Comparison of ENCODE assay signal across 11 mouse cellular contexts in the genomic region with DNA sequence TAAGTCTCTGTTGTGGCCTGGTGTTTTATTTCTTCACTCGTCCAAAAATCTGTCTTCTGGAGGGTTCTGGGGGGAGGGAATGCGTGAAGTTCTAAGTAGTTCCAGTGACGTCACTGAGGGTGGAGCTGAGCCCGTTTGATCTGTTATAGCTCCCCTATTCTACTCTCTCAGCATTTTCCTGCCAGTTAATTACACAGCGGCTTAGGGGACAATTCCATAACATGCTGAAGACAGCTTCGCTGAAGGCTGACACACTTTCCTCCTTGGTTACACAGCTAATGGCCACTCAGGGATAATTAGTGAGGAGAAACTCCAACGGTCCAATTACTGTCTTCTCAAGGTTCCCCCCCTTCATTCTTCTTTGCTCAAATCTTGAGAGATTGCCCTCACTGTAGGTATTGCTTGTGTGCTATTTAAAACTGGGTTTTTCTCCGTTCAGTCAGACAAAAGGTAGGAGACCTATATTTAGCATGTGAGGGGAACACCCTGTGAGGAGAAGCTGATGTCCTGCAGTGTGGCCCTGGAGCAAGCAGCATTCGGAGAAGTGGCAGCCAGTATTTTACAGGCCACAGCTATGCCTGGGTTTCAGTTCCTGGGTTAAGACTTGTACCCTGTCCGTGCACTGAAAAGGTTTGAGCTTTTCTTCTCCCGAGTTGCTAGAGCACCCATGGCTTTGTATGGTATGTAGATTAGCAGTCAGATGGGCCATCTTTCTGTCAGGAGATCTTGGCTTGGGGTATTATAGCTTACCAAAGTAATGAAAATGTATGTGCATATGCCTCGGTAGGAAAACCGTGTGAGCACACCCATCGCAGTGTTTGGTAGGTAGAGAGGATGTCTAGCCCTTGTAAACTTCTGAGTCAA.
DNase-seq lines count a peak whose midpoint lies in the region; ATAC-seq and TF ChIP-seq lines count a peak whose summit lies in the region.
"Had no signal": no experiment of that assay in that cellular context is flagged by ENCODE, and none has a peak within 500 bp of the region (broad histone marks: within the 10 kb centered on the region; RNA-seq: fewer than 3 reads in every experiment).

No protein-coding gene starts in this region.

- no peak for TF ChIP-seq POLR2A in cerebellum, adult 2 months (IDR thresholded peaks at IDR 0.05; ENCODE audit: borderline replicate concordance, insufficient read depth, low read length)

- WGBS in embryonic facial prominence, embryonic 11.5 days = 58% methylated on average over 14 of the region's 14 CpGs
- WGBS in embryonic facial prominence, embryonic 10.5 days = 62% methylated on average over 14 of the region's 14 CpGs
- 26% methylated on average over 14 of the region's 14 CpGs for WGBS in cerebellum, adult 2 months
- 22% methylated on average over 14 of the region's 14 CpGs for WGBS in forebrain, postnatal 0 days
- 28% methylated on average over 14 of the region's 14 CpGs for WGBS in limb, embryonic 15.5 days

- H3K4me2 ChIP-seq in embryonic facial prominence, embryonic 11.5 days (ENCODE audit: low read depth, low read length) = no peak overlapping the region
- H3K4me2 ChIP-seq in forebrain, postnatal 0 days (ENCODE audit: low read depth) = 0 out of 2 replicates have a peak overlapping the region, but pooled peaks have one; percentile 0
- H3K4me2 ChIP-seq in limb, embryonic 15.5 days = no peak overlapping the region

- 0 out of 2 replicates have a peak overlapping the region, but pooled peaks have one; percentile 35 for H3K27ac ChIP-seq in embryonic facial prominence, embryonic 11.5 days (replicated peaks; ENCODE audit: low read depth, low read length)
- H3K27ac ChIP-seq in embryonic facial prominence, embryonic 10.5 days (replicated peaks) = no peak overlapping the region
- peak overlapping the region; percentile 58 for H3K27ac ChIP-seq in cerebellum, adult 2 months (ENCODE audit: insufficient read depth, low read length)
- peak overlapping the region; percentile 82 for H3K27ac ChIP-seq in forebrain, postnatal 0 days (ENCODE audit: low read depth, low read length)
- peak overlapping the region; percentile 81 for H3K27ac ChIP-seq in limb, embryonic 15.5 days

- no peaks in the 10 kb centered on the region for H3K9me3 ChIP-seq in embryonic facial prominence, embryonic 11.5 days (replicated peaks; ENCODE audit: control insufficient read depth, low read length)
- peaks cover 9% of the 10 kb centered on the region; the same call in 1 of the 2 replicates for H3K9me3 ChIP-seq in embryonic facial prominence, embryonic 10.5 days
- no peaks in the 10 kb centered on the region for H3K9me3 ChIP-seq in forebrain, postnatal 0 days (ENCODE audit: low read length)
- H3K9me3 ChIP-seq in limb, embryonic 15.5 days = no peaks in the 10 kb centered on the region

- TF ChIP-seq CTCF in cerebellum, adult 2 months (IDR thresholded peaks at IDR 0.05; ENCODE audit: borderline replicate concordance, insufficient read depth, low read depth, low read length) = no peak
- TF ChIP-seq CTCF in forebrain, postnatal 0 days (IDR thresholded peaks at IDR 0.05; ENCODE audit: low read depth) = no peak

- H3K9ac ChIP-seq in embryonic facial prominence, embryonic 11.5 days (replicated peaks; ENCODE audit: low read length) = no peak overlapping the region
- H3K9ac ChIP-seq in forebrain, postnatal 0 days = peak overlapping the region; percentile 18; the same call in 1 of the 2 replicates
- H3K9ac ChIP-seq in limb, embryonic 15.5 days = no peak overlapping the region

- no peaks in the 10 kb centered on the region for H3K36me3 ChIP-seq in embryonic facial prominence, embryonic 11.5 days (replicated peaks; ENCODE audit: control insufficient read depth, insufficient read depth, low read depth, low read length)
- peaks cover 12% of the 10 kb centered on the region for H3K36me3 ChIP-seq in embryonic facial prominence, embryonic 10.5 days (replicated peaks)
- no peaks in the 10 kb centered on the region for H3K36me3 ChIP-seq in forebrain, postnatal 0 days (ENCODE audit: insufficient read depth)
- no peaks in the 10 kb centered on the region; the same call in 1 of the 2 replicates for H3K36me3 ChIP-seq in limb, embryonic 15.5 days

- H3K27me3 ChIP-seq in embryonic facial prominence, embryonic 11.5 days (ENCODE audit: control insufficient read depth, insufficient read depth, low read length) = no peaks in the 10 kb centered on the region
- H3K27me3 ChIP-seq in embryonic facial prominence, embryonic 10.5 days (replicated peaks; ENCODE audit: low read depth, poor library complexity, severe bottlenecking) = no peaks in the 10 kb centered on the region
- H3K27me3 ChIP-seq in cerebellum, adult 2 months (ENCODE audit: control insufficient read depth, insufficient read depth, low read length) = no peaks in the 10 kb centered on the region
- no peaks in the 10 kb centered on the region for H3K27me3 ChIP-seq in forebrain, postnatal 0 days (ENCODE audit: insufficient read depth, low read length)
- H3K27me3 ChIP-seq in limb, embryonic 15.5 days = no peaks in the 10 kb centered on the region

- no peak overlapping the region for H3K4me3 ChIP-seq in embryonic facial prominence, embryonic 11.5 days (ENCODE audit: low read depth, low read length)
- no peak overlapping the region for H3K4me3 ChIP-seq in embryonic facial prominence, embryonic 10.5 days
- no peak overlapping the region for H3K4me3 ChIP-seq in cerebellum, adult 2 months (replicated peaks; ENCODE audit: insufficient read depth, low read depth, low read length)
- H3K4me3 ChIP-seq in forebrain, postnatal 0 days (ENCODE audit: low read depth, low read length) = no peak overlapping the region
- H3K4me3 ChIP-seq in limb, embryonic 15.5 days = no peak overlapping the region
- H3K4me3 ChIP-seq: myocyte had no signal

- ATAC-seq in embryonic facial prominence, embryonic 11.5 days (replicated peaks; ENCODE audit: insufficient number of reproducible peaks, low FRiP score, low TSS enrichment, low read depth) = no peak
- ATAC-seq in forebrain, postnatal 0 days = peak; percentile 45
- ATAC-seq in limb, embryonic 15.5 days (ENCODE audit: insufficient number of reproducible peaks, low FRiP score, low TSS enrichment, low read depth) = peak; percentile 46; the same call in 1 of the 2 replicates
- no peak for ATAC-seq in erythroblast, adult 5-6 weeks (replicated peaks; ENCODE audit: low FRiP score, poor library complexity, severe bottlenecking)

- H3K4me1 ChIP-seq in embryonic facial prominence, embryonic 11.5 days (ENCODE audit: control insufficient read depth, insufficient read depth, low read length) = peaks cover 10% of the 10 kb centered on the region
- peaks cover 39% of the 10 kb centered on the region for H3K4me1 ChIP-seq in embryonic facial prominence, embryonic 10.5 days
- H3K4me1 ChIP-seq in cerebellum, adult 2 months (ENCODE audit: control insufficient read depth, insufficient read depth, low read length) = peaks cover 39% of the 10 kb centered on the region
- peaks cover 20% of the 10 kb centered on the region for H3K4me1 ChIP-seq in forebrain, postnatal 0 days (ENCODE audit: insufficient read depth)
- peaks cover 38% of the 10 kb centered on the region for H3K4me1 ChIP-seq in limb, embryonic 15.5 days

- DNase-seq in embryonic facial prominence, embryonic 11.5 days (ENCODE audit: low spot score) = peak; percentile 37
- no peak for DNase-seq in embryonic facial prominence, embryonic 10.5 days (ENCODE audit: low spot score)
- peak; percentile 59 to 75 for DNase-seq in cerebellum, adult 2 months
- DNase-seq in forebrain, postnatal 0 days = peak; percentile 63
- no peak for DNase-seq in frontal cortex, postnatal 10 days (ENCODE audit: low spot score in 2 of 2)
- DNase-seq in right cerebral cortex, postnatal 10 days (ENCODE audit: low spot score in 2 of 2) = no peak
- DNase-seq: B cell, adult 2 months; lung, adult 18-20 months had no signal

Comparison
In these comparisons a context has a peak if more than half of its experiments do, and no peak if none do; other contexts are left out.
1. DNase-seq: peak in embryonic facial prominence, embryonic 11.5 days (single experiment), cerebellum, adult 2 months (2 of 2) and forebrain, postnatal 0 days (single experiment); none in embryonic facial prominence, embryonic 10.5 days (single experiment), frontal cortex, postnatal 10 days (0 of 2) and right cerebral cortex, postnatal 10 days (0 of 2).
2. ATAC-seq: peak in forebrain, postnatal 0 days (single experiment) and limb, embryonic 15.5 days (single experiment); none in embryonic facial prominence, embryonic 11.5 days (single experiment) and erythroblast, adult 5-6 weeks (single experiment).